Mouse (Mus musculus): ENCODE data around the gene Cerk. TPM values are rescaled to one million over a fixed set of nuclear protein-coding genes. Genes with fewer than 3 reads are reported as not detected.

The Cerk gene
- polyA plus RNA-seq (2017; shearing (Covaris generic)) = 4.1 TPM

GRCm38 (mm10) chr15:86185689-86186569 lies at the start of gene Cerk:
TSS of gene Cerk (minus strand) at chr15:86186141.

DNA sequence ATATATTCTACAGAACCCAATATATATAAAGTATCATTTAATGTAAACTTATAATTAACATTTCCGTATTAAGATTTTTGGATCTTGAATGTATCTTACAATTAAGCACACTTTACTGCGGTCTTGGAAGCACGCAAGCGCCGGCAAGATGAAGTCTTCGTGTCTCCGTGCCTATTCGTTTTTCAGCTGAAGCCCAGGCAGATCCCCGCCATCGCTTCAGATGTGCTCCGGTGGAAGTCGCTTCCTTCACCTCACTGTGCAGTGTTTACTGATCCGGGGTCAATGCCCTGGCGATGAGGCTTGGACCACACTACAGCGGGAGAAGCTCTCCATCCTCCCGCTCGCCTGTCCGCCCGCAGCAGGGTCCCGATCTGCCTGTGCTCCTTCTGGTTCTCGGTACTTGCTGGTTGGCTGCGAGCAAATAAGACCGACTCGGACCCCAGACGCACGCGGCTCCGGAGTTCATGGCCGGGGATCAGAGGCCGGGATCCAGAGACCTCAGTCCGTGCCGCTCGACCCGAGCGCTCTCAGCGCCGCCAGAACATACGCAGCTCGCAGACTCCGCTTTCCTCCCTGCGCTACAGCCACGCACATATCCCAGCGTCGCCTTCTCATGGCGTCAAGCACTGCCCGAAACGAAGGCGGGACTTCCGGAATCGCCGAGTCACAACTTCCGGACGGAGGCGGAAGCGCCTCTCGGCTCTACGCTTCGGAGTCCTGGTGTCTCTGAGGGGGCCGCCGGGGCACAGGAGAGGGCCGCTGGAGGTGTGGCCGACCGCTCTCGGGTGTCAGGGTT lies 28.0 kb upstream of the Cerk start, which contains the start of gene Tbc1d22a:
Gene Tbc1d22a, plus strand, starts transcription at position 707 of the 796 bp plus-strand sequence.

Other genes starting within 250 kb of the Cerk start
- 1.6 TPM for gene Celsr1, start 152.4 kb downstream of the Cerk start, polyA plus RNA-seq (2017; shearing (Covaris generic))
- 21.5 TPM for gene Gramd4, start 128.4 kb downstream of the Cerk start, polyA plus RNA-seq (2017; shearing (Covaris generic))
- gene Tbc1d22a, start 28.3 kb upstream of the Cerk start, polyA plus RNA-seq (2017; shearing (Covaris generic)) = 26.1 TPM

All from activated CD4-positive, CD25-positive, alpha-beta regulatory T cell, adult 9 weeks (primary cell).